Mouse (Mus musculus) heart, embryonic 11.5 days (tissue): ENCODE measurements around the gene Prph. TPM values are rescaled to one million over a fixed set of nuclear protein-coding genes. Genes with fewer than 3 reads are reported as not detected.
"Not testable (repeated sequence)": the region's sequence is repeated elsewhere in the genome, so short reads cannot be mapped to it uniquely, and the experiment has no call there.

Experiments used
- ATAC-seq: fragments of 200-750 bp; cut with Nextera tagmentation; replicated peaks from 2 replicates; pipeline ENCODE4 v1.8.0; 2017; ENCODE audit warnings: moderate library complexity; ENCODE audit not compliant: insufficient number of reproducible peaks, low FRiP score, low TSS enrichment
- H3K27ac ChIP-seq: fragments of 300-500 bp; sonication (generic); 2 replicates; pipeline ENCODE4 v1.5.1; 2014; ENCODE audit warnings: mild to moderate bottlenecking, low read depth, low read length
- H3K27me3 ChIP-seq: fragments of 300-500 bp; sonication (generic); 2 replicates; pipeline ENCODE4 v1.6.1; 2014; ENCODE audit warnings: mild to moderate bottlenecking, low read length, mixed read lengths; ENCODE audit not compliant: control insufficient read depth, insufficient read depth
- H3K36me3 ChIP-seq: fragments of 300-500 bp; sonication (generic); 2 replicates; pipeline ENCODE4 v1.6.1; 2014; ENCODE audit warnings: mild to moderate bottlenecking, low read length, moderate library complexity, mixed read lengths; ENCODE audit not compliant: control insufficient read depth, insufficient read depth
- H3K4me1 ChIP-seq: fragments of 300-500 bp; sonication (generic); 2 replicates; pipeline ENCODE4 v1.6.1; 2014; ENCODE audit warnings: low read length; ENCODE audit not compliant: control insufficient read depth, insufficient read depth
- H3K4me2 ChIP-seq: fragments of 300-500 bp; sonication (generic); 2 replicates; pipeline ENCODE4 v1.6.1; 2014; ENCODE audit warnings: mild to moderate bottlenecking, moderate library complexity
- H3K4me3 ChIP-seq: fragments of 300-500 bp; sonication (generic); 2 replicates; pipeline ENCODE4 v1.5.1; 2014; ENCODE audit warnings: low read depth, low read length
- H3K9ac ChIP-seq: fragments of 300-500 bp; sonication (generic); 2 replicates; pipeline ENCODE4 v1.6.1; 2014; ENCODE audit warnings: mild to moderate bottlenecking, low read depth, low read length, moderate library complexity
- H3K9me3 ChIP-seq: fragments of 300-500 bp; sonication (generic); replicated peaks from 2 replicates; pipeline ENCODE4 v1.6.1; 2016; ENCODE audit warnings: low read length; ENCODE audit not compliant: control insufficient read depth
- WGBS: fragments of 180-500 bp; shearing (Covaris S2); extraction: QIAGEN DNeasy Blood & Tissue Kit; methylation state at CpG from one replicate; pipeline ENCODE4 v1.1.7; 2014; ENCODE audit not compliant: insufficient replicate concordance; 5-methylcytosine and 5-hydroxymethylcytosine counted together
- polyA plus RNA-seq: library from polyadenylated mRNA; unstranded; fragments of >200 nt; fragmentation: Nextera tagmentation; extraction: Ambion mirVana; gene quantifications from 2 replicates; pipeline ENCODE4 v1.2.1, GENCODE M21; 2014

The Prph gene
- polyA plus RNA-seq, 1 experiment from 2014 or later, result 0.09 TPM

DNA sequence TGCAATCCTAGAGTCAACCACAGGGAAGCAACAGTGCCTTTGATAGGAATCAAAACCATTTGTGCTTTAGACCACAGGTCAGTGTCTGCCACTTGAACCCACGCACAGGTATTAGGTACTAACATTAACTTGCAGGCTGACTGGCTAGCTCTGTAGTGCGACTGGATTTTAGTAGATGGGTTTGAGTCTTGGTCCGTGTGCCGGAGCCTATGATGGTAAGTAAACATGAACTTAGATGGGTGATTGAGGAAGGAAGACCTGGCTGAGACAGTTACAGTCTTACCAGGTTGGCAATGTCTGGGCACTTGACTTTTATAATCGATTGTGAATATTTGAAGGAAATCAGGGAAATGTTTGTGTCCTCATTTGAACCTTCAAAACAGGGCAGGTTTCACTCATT, 16.2 kb upstream of the Prph start:
- ATAC-seq, result no peak
- WGBS, result 82% methylated on average over 5 of the region's 5 CpGs
- H3K9ac ChIP-seq, result no peak overlapping the region
- no peak overlapping the region for H3K4me2 ChIP-seq
- no peak overlapping the region for H3K4me3 ChIP-seq
- H3K27ac ChIP-seq, result no peak overlapping the region
- peaks cover 4% of the 10 kb centered on the region; the same call in 1 of the 2 replicates for H3K4me1 ChIP-seq
- H3K9me3 ChIP-seq, result no peaks in the 10 kb centered on the region
- H3K27me3 ChIP-seq, result no peaks in the 10 kb centered on the region
- H3K36me3 ChIP-seq, result peaks cover 14% of the 10 kb centered on the region

DNA sequence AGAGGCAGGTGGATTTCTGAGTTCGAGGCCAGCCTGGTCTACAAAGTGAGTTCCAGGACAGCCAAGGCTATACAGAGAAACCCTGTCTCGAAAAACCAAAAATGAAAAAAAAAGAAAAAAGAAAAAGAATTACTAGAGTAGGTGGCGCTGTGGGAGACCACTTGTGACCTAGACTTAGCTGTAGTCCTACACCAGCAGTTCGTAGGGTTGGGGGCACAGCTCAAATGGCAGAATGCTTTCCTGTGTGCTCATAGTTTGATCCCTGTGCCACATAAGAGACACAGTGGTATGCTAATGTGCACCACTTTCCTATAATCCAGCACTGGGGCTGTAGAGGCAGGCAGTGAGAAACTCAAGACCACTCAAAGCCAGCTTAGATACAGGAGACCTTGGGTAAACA, 15.7 kb upstream of the Prph start:
- Histone ChIP-seq H3K4me2 (no peak overlapping the region), H3K9ac (no peak overlapping the region)

DNA sequence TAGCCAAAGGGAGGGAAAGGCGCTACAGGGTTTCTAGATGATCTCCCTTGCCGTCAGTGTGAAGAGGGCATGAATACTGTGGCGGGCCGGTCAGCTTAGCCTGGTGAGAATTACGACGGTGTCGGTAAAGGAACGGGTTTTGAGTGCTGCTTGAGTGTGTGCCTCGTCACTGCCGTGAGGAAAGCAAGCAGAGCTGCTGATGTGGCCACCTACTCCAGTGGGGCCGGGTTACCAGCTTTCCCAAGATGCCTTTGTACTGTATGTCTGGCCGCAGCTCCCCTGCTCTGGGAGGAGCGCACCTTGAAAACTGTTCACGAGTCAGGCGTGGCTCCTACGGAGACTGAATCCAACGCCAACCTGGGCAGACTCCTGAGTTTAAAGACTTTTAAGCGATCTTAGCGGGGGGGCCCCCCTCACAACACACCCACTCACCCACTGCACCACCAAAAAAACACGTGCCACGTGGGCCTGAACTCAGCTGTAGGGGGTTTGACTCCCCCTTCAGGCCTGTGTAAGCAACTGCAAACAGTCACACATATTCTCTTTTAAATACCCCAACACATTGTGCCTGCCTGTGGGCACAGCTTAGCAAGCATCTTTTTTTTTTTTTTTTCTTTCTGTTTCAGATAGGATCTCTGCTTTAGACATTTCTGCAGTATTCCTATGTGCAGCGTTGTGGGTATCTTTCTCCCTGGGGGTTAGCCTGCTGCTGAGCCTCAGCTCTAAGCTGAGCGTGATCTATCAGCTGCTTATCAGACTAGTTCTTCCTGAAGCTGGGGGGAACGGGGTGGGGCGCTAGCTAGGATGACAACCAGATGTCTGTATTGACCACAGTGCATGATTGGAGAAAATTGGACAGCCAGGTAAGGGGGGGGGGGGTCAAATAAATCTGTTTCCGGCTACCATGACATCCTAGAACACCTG, 14.7 kb upstream of the Prph start:
- no peak overlapping the region for H3K4me3 ChIP-seq
- H3K36me3 ChIP-seq, result peaks cover 11% of the 10 kb centered on the region
- H3K27ac ChIP-seq, result no peak overlapping the region
- no peak for ATAC-seq
- WGBS, result 51% methylated on average over 26 of the region's 26 CpGs
- H3K4me2 ChIP-seq, result no peak overlapping the region
- 0 out of 2 replicates have a peak, but pooled peaks cover 3% of the 10 kb centered on the region for H3K4me1 ChIP-seq
- no peaks in the 10 kb centered on the region for H3K27me3 ChIP-seq
- no peak overlapping the region for H3K9ac ChIP-seq
- H3K9me3 ChIP-seq, result no peaks in the 10 kb centered on the region

More for the DNA sequence above, 15.7 kb upstream of the Prph start:
- no peak for ATAC-seq
- 0 out of 2 replicates have a peak, but pooled peaks cover 3% of the 10 kb centered on the region for H3K4me1 ChIP-seq
- WGBS, result 72% methylated on average over 4 of the region's 4 CpGs
- H3K27ac ChIP-seq, result no peak overlapping the region
- no peak overlapping the region for H3K4me3 ChIP-seq
- H3K36me3 ChIP-seq, result peaks cover 14% of the 10 kb centered on the region
- no peaks in the 10 kb centered on the region for H3K9me3 ChIP-seq
- no peaks in the 10 kb centered on the region for H3K27me3 ChIP-seq

DNA sequence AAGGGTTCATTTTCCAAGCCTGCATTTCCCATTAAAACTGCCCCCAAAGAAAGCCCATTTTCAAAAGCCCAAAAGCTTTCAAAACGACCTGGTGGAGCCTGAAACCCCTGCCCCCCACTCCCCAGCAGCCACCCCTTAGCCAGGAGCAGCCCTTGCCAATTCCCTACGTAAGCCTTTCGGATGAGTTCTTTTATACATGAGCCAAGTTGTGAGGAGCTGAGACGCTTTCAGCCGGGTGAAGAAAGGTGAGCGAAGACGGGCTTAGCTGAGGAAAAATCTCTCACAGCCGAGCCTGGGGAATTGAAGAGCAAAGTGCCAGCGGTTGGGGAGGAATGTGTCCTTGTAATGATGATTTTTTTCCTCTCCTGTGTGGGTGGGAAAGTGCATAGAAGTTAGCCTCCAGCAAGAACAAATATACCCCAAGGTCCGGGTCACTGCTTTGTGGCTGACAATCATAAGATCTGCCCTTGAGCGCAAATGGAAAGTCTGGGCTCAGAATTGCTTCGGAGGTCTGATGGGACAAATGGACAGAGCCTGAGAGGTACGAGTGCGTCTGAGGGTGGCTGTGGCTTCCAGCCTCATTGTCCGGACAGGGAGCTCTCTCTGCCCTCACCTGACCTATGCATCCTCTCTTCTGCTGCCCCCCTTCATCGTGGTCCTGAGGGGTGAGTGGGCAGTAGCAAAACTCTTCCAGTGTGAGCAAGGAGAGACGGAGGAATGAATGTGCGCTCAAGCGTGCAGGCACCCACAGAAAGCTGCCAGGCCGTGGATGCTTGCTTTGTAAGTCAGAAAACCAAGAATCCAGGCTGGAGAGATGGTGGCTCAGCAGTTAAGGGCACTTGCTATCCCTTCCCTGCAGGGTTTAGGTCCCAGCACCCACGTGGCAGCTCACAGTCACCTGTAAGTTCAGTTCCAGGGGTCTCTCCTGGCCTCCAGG, 13.8 kb upstream of the Prph start:
- 0 out of 2 replicates have a peak, but pooled peaks cover 3% of the 10 kb centered on the region for H3K4me1 ChIP-seq
- WGBS, result 61% methylated on average over 21 of the region's 21 CpGs
- no peaks in the 10 kb centered on the region for H3K9me3 ChIP-seq
- no peak overlapping the region for H3K27ac ChIP-seq
- 0 out of 2 replicates have a peak, but pooled peaks cover 5% of the 10 kb centered on the region for H3K36me3 ChIP-seq
- H3K27me3 ChIP-seq, result no peaks in the 10 kb centered on the region
- H3K4me2 ChIP-seq, result no peak overlapping the region
- ATAC-seq, result no peak
- no peak overlapping the region for H3K9ac ChIP-seq
- no peak overlapping the region for H3K4me3 ChIP-seq

DNA sequence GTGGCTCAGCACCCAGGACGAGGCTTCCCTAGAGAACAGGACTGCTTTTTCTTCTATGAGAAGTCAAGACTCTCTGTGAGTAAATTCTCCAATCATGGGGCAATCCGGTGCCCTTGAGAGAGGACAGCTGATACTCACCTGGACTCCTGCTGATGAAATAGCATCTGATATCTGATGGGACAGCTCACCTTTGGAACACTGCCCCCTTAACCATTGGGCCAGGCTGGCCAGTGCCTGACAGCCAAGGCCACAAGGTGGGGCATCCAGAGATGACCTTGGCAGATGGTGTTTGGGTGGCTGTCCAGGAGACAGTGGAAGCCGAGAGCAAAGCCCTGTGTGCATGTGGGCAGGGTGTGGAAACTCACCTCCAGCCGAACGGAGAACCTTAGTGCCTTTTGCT, 12.6 kb upstream of the Prph start:
- no peaks in the 10 kb centered on the region; the same call in 1 of the 2 replicates for H3K27me3 ChIP-seq
- no peak overlapping the region for H3K4me3 ChIP-seq
- no peak overlapping the region for H3K9ac ChIP-seq
- H3K4me2 ChIP-seq, result no peak overlapping the region
- H3K9me3 ChIP-seq, result no peaks in the 10 kb centered on the region
- 0 out of 2 replicates have a peak, but pooled peaks cover 3% of the 10 kb centered on the region for H3K4me1 ChIP-seq
- 0 out of 2 replicates have a peak, but pooled peaks cover 3% of the 10 kb centered on the region for H3K36me3 ChIP-seq
- no peak for ATAC-seq
- no peak overlapping the region for H3K27ac ChIP-seq
- WGBS, result 75% methylated on average over 5 of the region's 5 CpGs

DNA sequence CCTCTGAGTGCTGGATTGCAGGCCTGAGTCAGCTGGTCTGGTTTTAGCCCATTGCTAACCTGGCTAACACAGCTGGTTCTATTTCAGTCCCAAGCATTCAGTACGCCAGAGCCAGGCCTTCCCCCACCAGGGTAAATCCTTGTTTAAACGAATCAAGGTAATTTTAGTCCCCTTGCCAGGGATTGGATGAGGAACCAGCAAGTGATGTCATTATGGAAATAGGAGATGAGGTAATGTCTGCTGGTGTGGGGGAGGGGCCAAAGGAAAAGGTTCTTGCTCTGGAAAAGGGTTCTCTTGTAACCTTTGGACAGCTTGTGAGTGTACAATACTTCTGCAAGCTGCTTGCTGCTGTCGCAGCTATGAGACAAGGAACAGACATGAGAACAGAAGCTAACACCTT, 10.1 kb upstream of the Prph start:
- no peak overlapping the region for H3K9ac ChIP-seq
- no peaks in the 10 kb centered on the region; the same call in 1 of the 2 replicates for H3K27me3 ChIP-seq
- WGBS, result 43% methylated on average over 3 of the region's 3 CpGs
- no peaks in the 10 kb centered on the region for H3K36me3 ChIP-seq
- H3K27ac ChIP-seq, result no peak overlapping the region
- ATAC-seq, result no peak
- no peak overlapping the region for H3K4me2 ChIP-seq
- no peaks in the 10 kb centered on the region for H3K9me3 ChIP-seq
- H3K4me3 ChIP-seq, result no peak overlapping the region
- H3K4me1 ChIP-seq, result 0 out of 2 replicates have a peak, but pooled peaks cover 3% of the 10 kb centered on the region

DNA sequence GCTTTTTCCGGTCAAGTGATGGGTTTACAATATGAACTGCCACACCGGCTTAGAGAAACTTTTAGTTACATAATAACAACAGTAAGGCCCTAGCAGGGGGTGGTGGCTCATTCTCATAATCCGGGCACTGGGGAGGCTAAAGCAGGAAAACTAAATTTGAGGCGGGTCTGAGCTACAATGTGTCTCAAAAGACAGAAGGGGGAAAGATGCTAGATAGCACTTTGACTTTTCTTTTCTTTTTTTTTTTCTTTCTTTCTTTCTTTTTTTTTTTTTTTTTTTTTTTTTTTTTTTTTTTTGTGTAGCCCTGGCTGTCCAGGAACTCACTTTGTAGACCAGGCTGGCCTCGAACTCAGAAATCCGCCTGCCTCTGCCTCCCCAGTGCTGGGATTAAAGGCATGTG, 9.2 kb upstream of the Prph start:
- H3K4me1 ChIP-seq, H3K4me3 ChIP-seq, H3K36me3 ChIP-seq, H3K4me2 ChIP-seq, H3K9me3 ChIP-seq, H3K9ac ChIP-seq, H3K27ac ChIP-seq, ATAC-seq, H3K27me3 ChIP-seq: not testable (repeated sequence)
- WGBS, result 85% methylated on average over 6 of the region's 6 CpGs

DNA sequence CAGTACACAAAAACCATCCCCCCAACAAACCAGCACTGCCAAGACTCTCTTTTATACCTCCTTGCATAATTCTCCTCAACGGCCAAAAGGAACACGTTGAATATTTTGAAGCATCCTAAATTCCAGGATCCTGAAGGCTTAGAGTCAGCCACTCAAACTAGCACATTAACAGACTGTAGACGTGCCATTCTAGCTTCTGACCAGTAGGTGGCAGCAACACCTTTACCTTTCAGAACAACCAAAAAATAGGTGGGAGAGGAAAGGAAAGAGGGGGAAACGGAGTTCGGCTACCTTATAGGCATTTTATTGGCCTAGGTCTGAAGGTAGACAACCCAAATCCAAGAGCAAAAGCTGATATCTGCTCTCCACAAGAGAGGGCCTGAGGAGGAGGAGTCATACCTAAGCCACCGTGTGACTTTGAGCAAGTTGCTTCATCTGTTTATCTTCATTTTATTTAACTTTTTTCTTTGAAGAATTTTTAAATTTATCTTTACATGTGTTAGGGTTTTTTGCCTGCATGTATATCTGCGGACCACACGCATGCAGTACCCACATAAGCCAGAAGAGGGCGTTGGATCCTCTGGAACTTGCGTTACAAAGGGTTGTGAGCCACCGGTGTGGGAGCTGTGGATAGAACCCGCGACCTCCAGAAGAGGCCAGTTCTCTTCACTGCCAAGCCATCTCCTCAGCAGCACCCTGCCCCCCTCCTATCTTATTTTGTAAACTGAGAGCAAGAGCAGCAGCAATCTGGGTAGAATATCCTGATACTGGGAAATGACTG, 5.3 kb upstream of the Prph start:
- no peak overlapping the region for H3K4me2 ChIP-seq
- no peak overlapping the region for H3K9ac ChIP-seq
- H3K4me1 ChIP-seq, result peaks cover 8% of the 10 kb centered on the region; the same call in 1 of the 2 replicates
- peaks cover 25% of the 10 kb centered on the region for H3K27me3 ChIP-seq
- H3K9me3 ChIP-seq, result no peaks in the 10 kb centered on the region
- no peak overlapping the region for H3K4me3 ChIP-seq
- ATAC-seq, result no peak
- 25% methylated on average over 13 of the region's 13 CpGs for WGBS
- H3K36me3 ChIP-seq, result no peaks in the 10 kb centered on the region
- no peak overlapping the region for H3K27ac ChIP-seq
